Mouse (Mus musculus) spleen, adult 2 months (tissue): ENCODE measurements around the gene Kat2a. TPM values are rescaled to one million over a fixed set of nuclear protein-coding genes. Genes with fewer than 3 reads are reported as not detected.
A peak's percentile ranks its signal among the peaks of the same experiment; 100 is the strongest.

Source experiments
- DNase-seq, 2 experiments: peaks; one replicate each; pipeline versions ENCODE4 v3.0.0 to v3.0.0-alpha.2; 2012 to 2021; ENCODE audit warnings: low spot score in 2 of 2, low read depth in 1 of 2
- H3K27ac ChIP-seq: fragments of 200-500 bp; 2 replicates; pipeline ENCODE4 v1.5.1; 2012; ENCODE audit warnings: low read length, inconsistent platforms; ENCODE audit not compliant: insufficient read depth
- H3K27me3 ChIP-seq: fragments of 200-500 bp; 2 replicates; pipeline ENCODE4 v1.6.1; 2012; ENCODE audit warnings: mild to moderate bottlenecking, moderate library complexity, low read length, inconsistent platforms; ENCODE audit not compliant: control insufficient read depth, insufficient read depth
- H3K36me3 ChIP-seq: fragments of 200-500 bp; 2 replicates; pipeline ENCODE4 v1.6.1; 2012; ENCODE audit warnings: mild to moderate bottlenecking, low read length, inconsistent platforms; ENCODE audit not compliant: control insufficient read depth, insufficient read depth
- H3K4me1 ChIP-seq: fragments of 200-500 bp; 2 replicates; pipeline ENCODE4 v1.6.1; 2011; ENCODE audit warnings: inconsistent platforms; ENCODE audit not compliant: control insufficient read depth, insufficient read depth, insufficient read length
- H3K4me3 ChIP-seq: fragments of 200-500 bp; 2 replicates; pipeline ENCODE4 v1.5.1; 2011; ENCODE audit warnings: mild to moderate bottlenecking, inconsistent platforms; ENCODE audit not compliant: insufficient read depth, insufficient read length; ENCODE audit errors: extremely low read depth
- CTCF ChIP-seq: fragments of 200-500 bp; IDR thresholded peaks from 2 replicates; pipeline ENCODE4 v1.5.1; 2011; ENCODE audit warnings: mild to moderate bottlenecking, inconsistent platforms; ENCODE audit not compliant: insufficient read depth, insufficient read length, insufficient replicate concordance; ENCODE audit errors: extremely low read depth
- POLR2A ChIP-seq: fragments of 200-500 bp; IDR thresholded peaks from 2 replicates; pipeline ENCODE4 v1.6.1; 2011; ENCODE audit warnings: low read depth, low read length, inconsistent platforms
- WGBS: fragments of 180-500 bp; shearing (Covaris S2); methylation state at CpG from one replicate; pipeline ENCODE4 v1.1.7; 2018; 5-methylcytosine and 5-hydroxymethylcytosine counted together
- polyA plus RNA-seq: library from polyadenylated mRNA; depleted of rRNA; stranded (reverse); fragments of >200 nt; gene quantifications from 2 replicates; pipeline ENCODE4 v1.2.3, GENCODE M21; 2012

Kat2a gene
- polyA plus RNA-seq, 1 experiment: 31.1 TPM

GRCm38 (mm10) chr11:100735954-100736745, 23.9 kb upstream of the Kat2a start:
- H3K4me1 ChIP-seq: peaks cover 18% of the 10 kb centered on the region; the same call in 1 of the 2 replicates
- H3K27me3 ChIP-seq: no peaks in the 10 kb centered on the region
- no peak for TF ChIP-seq POLR2A
- no peak for TF ChIP-seq CTCF
- peak overlapping the region; percentile 43 for H3K27ac ChIP-seq
- DNase-seq: no peak
- peak overlapping the region; percentile 39 for H3K4me3 ChIP-seq
- 9% methylated on average over 14 of the region's 14 CpGs for WGBS
- no peaks in the 10 kb centered on the region; the same call in 1 of the 2 replicates for H3K36me3 ChIP-seq

GRCm38 (mm10) chr11:100735134-100735865, 23.0 kb upstream of the Kat2a start:
- H3K27me3 ChIP-seq: no peaks in the 10 kb centered on the region
- peaks cover 23% of the 10 kb centered on the region; the same call in 1 of the 2 replicates for H3K4me1 ChIP-seq
- WGBS: 57% methylated on average over 9 of the region's 9 CpGs
- H3K27ac ChIP-seq: peak overlapping the region; percentile 43
- H3K36me3 ChIP-seq: no peaks in the 10 kb centered on the region; the same call in 1 of the 2 replicates
- no peak for DNase-seq
- no peak for TF ChIP-seq POLR2A
- TF ChIP-seq CTCF: no peak
- peak overlapping the region; percentile 39 for H3K4me3 ChIP-seq

- 71% methylated on average over 6 of the region's 6 CpGs for WGBS
- Histone ChIP-seq H3K36me3 (peaks cover 9% of the 10 kb centered on the region), H3K4me3 (no peak overlapping the region), H3K4me1 (peaks cover 19% of the 10 kb centered on the region), H3K27ac (0 out of 2 replicates have a peak overlapping the region, but pooled peaks have one; percentile 3), H3K27me3 (no peaks in the 10 kb centered on the region)
- no peak for TF ChIP-seq POLR2A
- TF ChIP-seq CTCF: no peak
- no peak for DNase-seq
These were observed 18.4 kb upstream of the Kat2a start for GRCm38 (mm10) chr11:100730477-100731205.

- Histone ChIP-seq H3K36me3 (peaks cover 9% of the 10 kb centered on the region), H3K27ac (peak overlapping the region; percentile 35; the same call in 1 of the 2 replicates), H3K4me3 (no peak overlapping the region), H3K27me3 (no peaks in the 10 kb centered on the region), H3K4me1 (peaks cover 19% of the 10 kb centered on the region)
- DNase-seq: no peak
- TF ChIP-seq CTCF (no peak), POLR2A (no peak)
- WGBS: 15% methylated on average over 4 of the region's 4 CpGs
These were observed 17.7 kb upstream of the Kat2a start for GRCm38 (mm10) chr11:100729976-100730375.

GRCm38 (mm10) chr11:100728601-100729000, 16.3 kb upstream of the Kat2a start:
- Histone ChIP-seq H3K36me3 (peaks cover 9% of the 10 kb centered on the region), H3K4me3 (no peak overlapping the region), H3K27me3 (no peaks in the 10 kb centered on the region), H3K4me1 (peaks cover 22% of the 10 kb centered on the region), H3K27ac (no peak overlapping the region)
- TF ChIP-seq POLR2A: no peak
- TF ChIP-seq CTCF: no peak
- WGBS: 77% methylated on average over 6 of the region's 6 CpGs
- no peak for DNase-seq

- Histone ChIP-seq H3K4me1 (peaks cover 27% of the 10 kb centered on the region), H3K27ac (no peak overlapping the region), H3K4me3 (no peak overlapping the region), H3K36me3 (peaks cover 9% of the 10 kb centered on the region), H3K27me3 (no peaks in the 10 kb centered on the region)
- no peak for TF ChIP-seq CTCF
- no peak for TF ChIP-seq POLR2A
- WGBS: 93% methylated on average over 3 of the region's 3 CpGs
- DNase-seq: no peak
These were observed 14.9 kb upstream of the Kat2a start for GRCm38 (mm10) chr11:100727201-100727600.
